Mouse (Mus musculus): ENCODE data around the gene Prp2.
"Not testable (repeated sequence)": the region's sequence is repeated elsewhere in the genome, so short reads cannot be mapped to it uniquely, and the experiment has no call there.

The Prp2 gene

DNA sequence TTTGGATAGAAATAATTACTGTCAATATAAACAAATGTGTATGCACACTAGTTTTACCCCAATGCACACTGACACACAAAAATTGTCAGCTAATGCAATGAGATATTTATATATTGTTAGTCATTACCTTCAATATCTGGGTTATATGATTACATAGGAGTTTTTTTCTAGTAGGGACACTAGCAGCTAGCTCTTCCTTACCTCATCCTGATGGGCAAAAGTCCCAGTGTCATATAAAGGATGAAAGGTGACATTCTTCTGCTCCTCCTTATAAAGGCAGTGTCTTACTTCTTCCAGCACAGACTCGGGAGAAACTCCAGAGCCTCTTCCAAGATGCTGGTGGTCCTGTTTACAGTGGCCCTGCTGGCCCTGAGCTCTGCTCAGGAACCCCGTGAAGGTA lies at the start of gene Prp2:
Gene Prp2 (plus strand): TSS at position 301 of the 400 bp plus-strand sequence.
- not testable (repeated sequence) for DNase-seq (ENCODE audit: low spot score)

DNA sequence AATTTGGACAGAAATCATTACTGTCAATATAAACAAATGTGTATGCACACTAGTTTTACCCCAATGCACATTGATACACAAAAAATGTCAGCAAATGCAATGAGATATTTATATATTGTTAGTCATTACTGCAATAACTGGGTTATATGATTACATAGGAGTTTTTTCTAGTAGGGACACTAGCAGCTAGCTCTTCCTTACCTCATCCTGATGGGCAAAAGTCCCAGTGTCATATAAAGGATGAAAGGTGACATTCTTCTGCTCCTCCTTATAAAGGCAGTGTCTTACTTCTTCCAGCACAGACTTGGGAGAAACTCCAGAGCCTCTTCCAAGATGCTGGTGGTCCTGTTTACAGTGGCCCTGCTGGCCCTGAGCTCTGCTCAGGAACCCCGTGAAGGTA lies 26.2 kb upstream of the Prp2 start, which contains the start of gene Prh1:
Gene Prh1 (plus strand): TSS at position 301 of the 400 bp plus-strand sequence.
- not testable (repeated sequence) for DNase-seq (ENCODE audit: low spot score)

- DNase-seq (ENCODE audit: low spot score), result no peak
Observed at GRCm38 (mm10) chr6:132649399-132649798, 53.7 kb downstream of the Prp2 start.
